Mouse (Mus musculus) A20 (cell line): ENCODE measurements at regions not wholly inside any gene's neighbourhood (a gene's known extent, or its start where the extent isn't known, plus 50 kb on each side); places are given as distances from the start of the nearest gene placed in this dataset.
"Not testable (repeated sequence)": the region's sequence is repeated elsewhere in the genome, so short reads cannot be mapped to it uniquely, and the experiment has no call there.

Source experiments
- DNase-seq: peaks from one replicate; pipeline ENCODE4 v3.0.0-alpha.2; 2011; ENCODE audit warnings: low read depth, low spot score

- not testable (repeated sequence) for DNase-seq
Observed at GRCm38 (mm10) chr1:112486046-112486445, 621.3 kb upstream of the Dsel start.

GRCm38 (mm10) chr1:112456047-112456446, 591.3 kb upstream of the Dsel start:
- no peak for DNase-seq

- no peak for DNase-seq
Observed at GRCm38 (mm10) chr1:112452390-112452789, 587.7 kb upstream of the Dsel start.

GRCm38 (mm10) chr1:112451622-112452021, 586.9 kb upstream of the Dsel start:
- peak; percentile 1 for DNase-seq

- DNase-seq = no peak
Observed at GRCm38 (mm10) chr1:112439109-112439508, 574.4 kb upstream of the Dsel start.

- DNase-seq = no peak
Observed at GRCm38 (mm10) chr1:112416350-112417083, 551.8 kb upstream of the Dsel start.

GRCm38 (mm10) chr1:112388807-112389206, 524.1 kb upstream of the Dsel start:
- DNase-seq = no peak

- no peak for DNase-seq
Observed at GRCm38 (mm10) chr1:112384015-112384414, 519.3 kb upstream of the Dsel start.

- DNase-seq = no peak
Observed at GRCm38 (mm10) chr1:112379651-112380264, 515.0 kb upstream of the Dsel start.

- DNase-seq = no peak
Observed at GRCm38 (mm10) chr1:112378660-112379059, 513.9 kb upstream of the Dsel start.

- no peak for DNase-seq
Observed at GRCm38 (mm10) chr1:112355816-112356215, 491.1 kb upstream of the Dsel start.
